Mouse (Mus musculus) forebrain, embryonic 13.5 days (tissue): ENCODE measurements at regions not wholly inside any gene's neighbourhood (a gene's known extent, or its start where the extent isn't known, plus 50 kb on each side); places are given as distances from the start of the nearest gene placed in this dataset.

Experiments used
- ATAC-seq: fragments of 200-750 bp; cut with Nextera tagmentation; 2 replicates; pipeline ENCODE4 v1.8.0; 2017
- H3K27ac ChIP-seq: fragments of 300-500 bp; sonication (generic); 2 replicates; pipeline ENCODE4 v1.5.1; 2015; ENCODE audit warnings: inconsistent platforms, mild to moderate bottlenecking, moderate library complexity
- H3K27me3 ChIP-seq: fragments of 300-500 bp; sonication (generic); 2 replicates; pipeline ENCODE4 v1.6.1; 2015; ENCODE audit warnings: mild to moderate bottlenecking, inconsistent platforms
- H3K36me3 ChIP-seq: fragments of 300-500 bp; sonication (generic); 2 replicates; pipeline ENCODE4 v1.6.1; 2015; ENCODE audit warnings: mild to moderate bottlenecking, inconsistent platforms; ENCODE audit not compliant: poor library complexity, severe bottlenecking
- H3K4me1 ChIP-seq: fragments of 300-500 bp; sonication (generic); 2 replicates; pipeline ENCODE4 v1.6.1; 2015; ENCODE audit warnings: inconsistent platforms
- H3K4me2 ChIP-seq: fragments of 300-500 bp; sonication (generic); 2 replicates; pipeline ENCODE4 v1.6.1; 2015; ENCODE audit warnings: inconsistent platforms, mild to moderate bottlenecking, moderate library complexity
- H3K4me3 ChIP-seq: fragments of 300-500 bp; sonication (generic); 2 replicates; pipeline ENCODE4 v1.5.1; 2015; ENCODE audit warnings: mild to moderate bottlenecking, inconsistent platforms
- H3K9ac ChIP-seq: fragments of 300-500 bp; sonication (generic); 2 replicates; pipeline ENCODE4 v1.6.1; 2015; ENCODE audit warnings: mild to moderate bottlenecking, inconsistent platforms
- H3K9me3 ChIP-seq: fragments of 300-500 bp; sonication (generic); replicated peaks from 2 replicates; pipeline ENCODE4 v1.6.1; 2016; ENCODE audit warnings: inconsistent platforms
- WGBS: fragments of 180-500 bp; shearing (Covaris S2); methylation state at CpG from one replicate; pipeline ENCODE4 v1.1.7; 2015; 5-methylcytosine and 5-hydroxymethylcytosine counted together

DNA sequence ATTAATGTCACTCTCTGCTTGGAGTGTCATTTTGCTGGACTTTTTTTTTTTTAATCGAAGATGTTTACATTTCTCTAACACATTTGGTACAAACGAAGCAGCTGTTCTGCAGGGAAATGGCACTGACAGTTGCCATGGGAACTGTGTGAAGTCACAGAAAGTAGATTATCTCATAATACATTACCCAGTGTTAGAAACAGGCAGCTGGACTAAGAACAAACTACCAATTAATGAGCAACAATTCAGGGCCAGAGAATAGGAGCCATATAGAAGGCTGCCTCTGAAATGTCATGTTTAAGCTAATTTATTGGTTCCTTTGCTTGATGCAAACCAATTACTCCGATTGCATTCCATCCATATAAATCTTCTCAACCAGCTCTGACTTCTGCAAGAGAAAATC lies 159.3 kb upstream of the Large1 start:
- 26% methylated on average over 3 of the region's 3 CpGs for WGBS
- Histone ChIP-seq H3K36me3 (no peaks in the 10 kb centered on the region), H3K9me3 (no peaks in the 10 kb centered on the region), H3K4me1 (peaks cover 4% of the 10 kb centered on the region; the same call in 1 of the 2 replicates), H3K9ac (no peak overlapping the region), H3K4me2 (no peak overlapping the region; the same call in 1 of the 2 replicates), H3K4me3 (no peak overlapping the region), H3K27me3 (no peaks in the 10 kb centered on the region), H3K27ac (no peak overlapping the region)
- ATAC-seq = peak; percentile 93
